Mouse (Mus musculus) ES-E14 (cell line): ENCODE data around the gene Fam198b. TPM values are rescaled to one million over a fixed set of nuclear protein-coding genes. Genes with fewer than 3 reads are reported as not detected.

ENCODE experiments used
- DNase-seq: peaks from one replicate; pipeline ENCODE4 v3.0.0-alpha.2; 2013; ENCODE audit warnings: low read depth, low spot score
- H3K27ac ChIP-seq: 2 replicates; pipeline ENCODE4 v1.5.1; 2012; ENCODE audit warnings: low read depth, mild to moderate bottlenecking, low read length, moderate library complexity, mixed read lengths; ENCODE audit not compliant: poor library complexity, insufficient read depth, severe bottlenecking
- H3K36me3 ChIP-seq: 2 replicates; pipeline ENCODE4 v1.6.1; 2012; ENCODE audit warnings: mild to moderate bottlenecking, low read length, moderate library complexity, mixed read lengths; ENCODE audit not compliant: control insufficient read depth, poor library complexity, insufficient read depth, severe bottlenecking
- H3K4me1 ChIP-seq, 2 experiments: fragments of 150-350 bp in 1 of 2; sonication (generic) in 1 of 2; 2 replicates each; pipeline ENCODE4 v1.6.1; 2012; ENCODE audit warnings: low read length in 2 of 2, mild to moderate bottlenecking in 1 of 2, mixed read lengths in 1 of 2; ENCODE audit not compliant: control insufficient read depth in 2 of 2, insufficient read depth in 2 of 2, poor library complexity in 1 of 2
- H3K4me3 ChIP-seq, 2 experiments: fragments of 150-350 bp in 1 of 2; sonication (generic) in 1 of 2; 2 replicates each; pipeline ENCODE4 v1.5.1; 2012; ENCODE audit warnings: low read length in 2 of 2, low read depth in 1 of 2, mild to moderate bottlenecking in 1 of 2, mixed read lengths in 1 of 2; ENCODE audit not compliant: insufficient read depth in 1 of 2, poor library complexity in 1 of 2, severe bottlenecking in 1 of 2
- H3K9ac ChIP-seq: 2 replicates; pipeline ENCODE4 v1.6.1; 2012; ENCODE audit warnings: low read depth, mild to moderate bottlenecking, low read length, mixed read lengths; ENCODE audit not compliant: poor library complexity, insufficient read depth, severe bottlenecking
- H3K9me3 ChIP-seq: fragments of 150-350 bp; sonication (generic); 2 replicates; pipeline ENCODE4 v1.6.1; 2012; ENCODE audit warnings: low read depth, mild to moderate bottlenecking, low read length; ENCODE audit not compliant: control insufficient read depth, insufficient read depth
- CHD2 ChIP-seq: IDR thresholded peaks from 2 replicates; pipeline ENCODE4 v1.6.1; 2014; ENCODE audit warnings: mild to moderate bottlenecking, low read depth, low read length, inconsistent platforms
- HCFC1 ChIP-seq: IDR thresholded peaks from 2 replicates; pipeline ENCODE4 v1.6.1; 2012; ENCODE audit warnings: low read length, inconsistent platforms, borderline replicate concordance; ENCODE audit not compliant: insufficient read depth
- MAFK ChIP-seq: IDR thresholded peaks from 2 replicates; pipeline ENCODE4 v1.6.1; 2014; ENCODE audit warnings: mild to moderate bottlenecking, low read depth, low read length, inconsistent platforms; ENCODE audit not compliant: insufficient read depth
- ZC3H11A ChIP-seq: IDR thresholded peaks from 2 replicates; pipeline ENCODE4 v1.6.1; 2012; ENCODE audit warnings: low read depth, mild to moderate bottlenecking, inconsistent platforms, low read length, borderline replicate concordance
- ZNF384 ChIP-seq: IDR thresholded peaks from 2 replicates; pipeline ENCODE4 v1.6.1; 2012; ENCODE audit warnings: low read depth, low read length, inconsistent platforms
- in situ Hi-C, 2 experiments: fragments of 600-800 bp; cut with MboI; formaldehyde crosslinking; loops; one replicate each; pipeline ENCODE4 v1.15.1; 2025; ENCODE audit warnings: low sequenced_read_pairs in 2 of 2, inconsistent platforms in 1 of 2; ENCODE audit not compliant: unreplicated experiment in 2 of 2
- total RNA-seq: library from RNA; depleted of rRNA; stranded (reverse); fragments of 300-350 nt; gene quantifications from 2 replicates; pipeline ENCODE4 v1.2.3, GENCODE M21; 2012

Gene Fam198b
- total RNA-seq, 1 experiment: 16.5 TPM

GRCm38 (mm10) chr3:79916185-79916584 lies 31.9 kb downstream of the Fam198b start:
- Histone ChIP-seq H3K36me3 (no peaks in the 10 kb centered on the region), H3K4me3 (no peak overlapping the region), H3K9ac (no peak overlapping the region), H3K27ac (no peak overlapping the region), H3K9me3 (no peaks in the 10 kb centered on the region), H3K4me1 (no peaks in the 10 kb centered on the region)
- in situ Hi-C loops: no loop called here
- no peak for DNase-seq
- TF ChIP-seq HCFC1 (no peak), ZNF384 (no peak), MAFK (no peak), CHD2 (no peak), ZC3H11A (no peak)

GRCm38 (mm10) chr3:79918761-79919160 lies 34.4 kb downstream of the Fam198b start:
- Histone ChIP-seq H3K4me1 (no peaks in the 10 kb centered on the region), H3K9me3 (no peaks in the 10 kb centered on the region), H3K9ac (no peak overlapping the region), H3K4me3 (no peak overlapping the region), H3K27ac (no peak overlapping the region), H3K36me3 (no peaks in the 10 kb centered on the region)
- DNase-seq: no peak
- in situ Hi-C loops: no loop called here
- TF ChIP-seq ZC3H11A (no peak), HCFC1 (no peak), MAFK (no peak), CHD2 (no peak), ZNF384 (no peak)

DNA sequence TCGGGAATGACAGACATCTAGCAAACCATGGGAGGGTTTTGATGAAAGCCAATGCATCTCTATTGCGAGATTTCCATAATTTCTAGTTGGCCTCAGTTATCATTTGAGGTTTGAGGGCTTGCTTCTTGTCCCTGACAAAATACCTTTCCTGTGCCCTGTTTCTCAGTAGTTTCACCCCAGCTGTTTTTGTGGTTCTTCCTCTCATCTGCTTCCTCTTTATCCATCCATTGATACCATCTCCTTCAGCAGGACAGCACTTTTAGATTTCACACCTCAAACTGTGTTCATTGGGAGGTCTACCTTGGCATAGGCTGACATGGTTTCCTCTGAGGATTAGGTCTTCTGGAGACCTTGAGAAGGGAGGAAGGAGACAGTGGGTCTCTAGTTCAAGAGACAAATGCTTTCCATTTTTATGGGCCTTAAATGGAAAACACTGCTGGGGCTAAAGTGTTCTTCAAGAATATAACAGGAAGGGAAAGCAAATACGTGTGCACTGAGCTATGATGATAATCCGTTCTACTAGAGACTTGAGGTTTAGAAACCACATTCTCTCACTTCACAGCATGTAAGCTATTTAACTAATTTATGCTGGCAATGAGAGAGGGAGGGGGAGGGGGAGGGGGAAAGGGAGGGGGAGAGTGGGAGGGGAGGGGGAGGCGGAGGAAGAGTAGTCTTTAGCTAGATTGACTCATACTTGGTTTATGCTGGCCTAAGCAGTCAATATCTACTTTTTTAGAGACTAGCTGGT lies 41.8 kb downstream of the Fam198b start:
- H3K9ac ChIP-seq: no peak overlapping the region
- no peaks in the 10 kb centered on the region for H3K9me3 ChIP-seq
- DNase-seq: no peak
- in situ Hi-C loops: no loop called here
- H3K36me3 ChIP-seq: no peaks in the 10 kb centered on the region
- H3K4me1 ChIP-seq: peaks cover 0 to 2% of the 10 kb centered on the region in 2 experiments; a peak in 2 of 4 replicates
- no peak overlapping the region for H3K4me3 ChIP-seq
- H3K27ac ChIP-seq: no peak overlapping the region
- TF ChIP-seq ZNF384 (no peak), CHD2 (no peak), MAFK (no peak), ZC3H11A (no peak), HCFC1 (no peak)

GRCm38 (mm10) chr3:79927050-79927449 lies 42.7 kb downstream of the Fam198b start:
- no peak for DNase-seq
- in situ Hi-C loops: no loop called here
- Histone ChIP-seq H3K27ac (no peak overlapping the region), H3K9me3 (no peaks in the 10 kb centered on the region), H3K36me3 (no peaks in the 10 kb centered on the region), H3K4me3 (no peak overlapping the region), H3K9ac (no peak overlapping the region), H3K4me1 (peaks cover 0 to 2% of the 10 kb centered on the region in 2 experiments; a peak in 2 of 4 replicates)
- TF ChIP-seq ZNF384 (no peak), HCFC1 (no peak), MAFK (no peak), CHD2 (no peak), ZC3H11A (no peak)
